Mouse (Mus musculus) lung, embryonic 15.5 days (tissue): Measurements from ENCODE around the gene Trim75. TPM values are rescaled to one million over a fixed set of nuclear protein-coding genes. Genes with fewer than 3 reads are reported as not detected.

Source experiments
- ATAC-seq: fragments of 200-750 bp; cut with Nextera tagmentation; 2 replicates; pipeline ENCODE4 v1.8.0; 2017; ENCODE audit warnings: moderate number of reproducible peaks, borderline replicate concordance; ENCODE audit not compliant: low FRiP score, low TSS enrichment; ENCODE audit errors: extremely low read depth
- H3K27ac ChIP-seq: fragments of 300-500 bp; sonication (generic); 2 replicates; pipeline ENCODE4 v1.5.1; 2015; ENCODE audit warnings: moderate library complexity, mild to moderate bottlenecking, inconsistent platforms
- H3K27me3 ChIP-seq: fragments of 300-500 bp; sonication (generic); 2 replicates; pipeline ENCODE4 v1.6.1; 2015; ENCODE audit warnings: inconsistent platforms
- H3K36me3 ChIP-seq: fragments of 300-500 bp; sonication (generic); 2 replicates; pipeline ENCODE4 v1.6.1; 2015; ENCODE audit warnings: inconsistent platforms
- H3K4me1 ChIP-seq: fragments of 300-500 bp; sonication (generic); 2 replicates; pipeline ENCODE4 v1.6.1; 2015; ENCODE audit warnings: inconsistent platforms
- H3K4me2 ChIP-seq: fragments of 300-500 bp; sonication (generic); 2 replicates; pipeline ENCODE4 v1.6.1; 2015; ENCODE audit warnings: inconsistent platforms, mild to moderate bottlenecking, moderate library complexity
- H3K4me3 ChIP-seq: fragments of 300-500 bp; sonication (generic); 2 replicates; pipeline ENCODE4 v1.5.1; 2015; ENCODE audit warnings: mild to moderate bottlenecking, inconsistent platforms
- H3K9ac ChIP-seq: fragments of 300-500 bp; sonication (generic); 2 replicates; pipeline ENCODE4 v1.6.1; 2015; ENCODE audit warnings: inconsistent platforms
- H3K9me3 ChIP-seq: fragments of 300-500 bp; sonication (generic); 2 replicates; pipeline ENCODE4 v1.6.1; 2016; ENCODE audit warnings: inconsistent platforms
- whole genome bisulfite sequencing: fragments of 180-500 bp; shearing (Covaris S2); methylation state at CpG from one replicate; pipeline ENCODE4 v1.1.7; 2015; 5-methylcytosine and 5-hydroxymethylcytosine counted together
- polyA plus RNA-seq: library from polyadenylated mRNA; unstranded; fragments of >200 nt; fragmentation: Nextera tagmentation; extraction: Ambion mirVana; gene quantifications from 2 replicates; pipeline ENCODE4 v1.2.1, GENCODE M21; 2015

The Trim75 gene
- polyA plus RNA-seq, 1 experiment from 2014 or later: not detected

DNA sequence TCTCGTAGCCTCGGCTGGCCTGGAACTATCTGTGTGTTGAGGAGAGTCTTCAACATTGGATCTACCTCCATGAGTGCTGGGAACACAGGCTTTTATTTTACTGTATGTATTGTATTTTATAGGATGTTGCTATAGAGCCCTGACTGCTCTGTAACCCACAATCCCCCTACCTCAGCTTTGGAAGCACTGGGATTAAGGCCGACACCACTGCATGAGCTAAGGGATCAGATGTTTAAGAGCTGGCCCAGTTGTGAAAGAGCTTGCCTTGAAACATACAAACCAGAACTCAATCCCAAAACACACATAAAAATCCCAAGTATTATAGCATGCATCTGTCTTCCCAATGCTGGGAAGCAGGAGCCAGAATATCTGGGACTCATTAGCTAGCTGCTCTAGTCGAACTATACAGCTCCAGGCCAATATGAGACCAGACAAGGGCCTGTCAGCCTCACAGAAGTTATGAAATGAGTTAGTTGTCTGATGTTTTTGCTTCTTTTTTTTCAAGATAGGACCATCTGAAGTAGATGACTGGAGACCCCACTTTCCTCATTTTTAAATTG lies 11.3 kb upstream of the Trim75 start:
- Histone ChIP-seq H3K4me3 (no peak overlapping the region), H3K27ac (no peak overlapping the region), H3K4me1 (no peaks in the 10 kb centered on the region), H3K9ac (no peak overlapping the region), H3K36me3 (no peaks in the 10 kb centered on the region), H3K9me3 (no peaks in the 10 kb centered on the region), H3K27me3 (no peaks in the 10 kb centered on the region), H3K4me2 (no peak overlapping the region)
- no peak for ATAC-seq
- 84% methylated on average over 4 of the region's 4 CpGs for WGBS

DNA sequence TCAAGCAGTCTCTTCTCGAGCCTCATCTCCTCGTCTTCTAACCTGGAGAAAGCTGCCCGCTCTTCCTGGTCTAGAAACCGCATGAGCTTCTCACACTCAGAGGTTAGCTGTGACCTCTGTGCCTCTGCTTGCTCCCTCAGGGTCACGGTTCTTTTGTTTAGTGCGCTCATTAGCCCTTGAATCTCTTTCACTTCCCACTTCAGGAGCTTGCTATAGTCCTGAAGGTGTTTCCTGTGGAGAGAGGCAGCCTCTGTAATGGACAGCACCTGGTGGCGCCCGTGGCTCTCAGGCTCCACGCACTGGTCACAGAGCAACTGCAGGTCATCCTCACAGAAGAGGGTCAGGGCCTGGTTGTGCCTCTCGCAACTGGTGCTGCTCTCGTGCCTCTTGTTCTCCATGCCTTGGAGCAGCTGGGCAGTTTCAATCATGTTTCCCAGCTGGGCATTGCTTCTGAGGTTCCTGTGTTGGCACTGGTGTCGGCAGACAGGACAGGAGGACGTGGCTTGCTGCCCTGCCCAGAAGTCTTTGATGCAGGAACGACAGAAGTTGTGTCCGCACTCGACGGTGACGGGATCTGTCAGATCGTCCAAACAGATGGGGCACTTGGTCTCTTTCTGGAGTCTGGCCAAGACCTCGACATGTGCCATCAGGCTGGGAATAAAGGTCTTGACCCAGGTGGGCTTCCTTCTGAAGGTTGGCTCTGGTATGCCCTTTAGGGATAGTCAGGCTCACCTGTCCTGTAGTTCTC lies 4.3 kb downstream of the Trim75 start:
- no peak overlapping the region for H3K4me3 ChIP-seq
- no peak for ATAC-seq
- no peak overlapping the region for H3K27ac ChIP-seq
- no peaks in the 10 kb centered on the region for H3K27me3 ChIP-seq
- no peak overlapping the region for H3K4me2 ChIP-seq
- H3K4me1 ChIP-seq: no peaks in the 10 kb centered on the region
- WGBS: 55% methylated on average over 20 of the region's 20 CpGs
- no peak overlapping the region for H3K9ac ChIP-seq
- H3K9me3 ChIP-seq: no peaks in the 10 kb centered on the region
- no peaks in the 10 kb centered on the region for H3K36me3 ChIP-seq

DNA sequence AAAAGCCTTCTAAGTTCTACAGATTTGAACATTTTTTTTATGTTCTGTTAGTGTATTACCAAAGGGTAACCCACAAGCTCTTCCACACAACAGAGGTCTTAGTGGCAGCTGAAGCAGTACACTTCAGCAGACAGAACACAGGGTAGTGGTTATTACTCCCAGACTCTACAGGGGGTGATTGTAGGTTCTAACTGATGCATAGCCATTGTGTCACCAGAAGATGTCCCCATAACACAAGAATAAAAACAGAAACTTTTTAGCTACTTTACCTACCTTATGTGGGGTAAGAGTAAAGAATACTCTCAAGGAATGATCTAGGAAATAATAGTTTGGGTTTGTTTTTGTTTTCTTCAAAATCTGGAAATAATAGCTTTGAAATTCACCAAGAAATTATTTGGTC lies 24.8 kb downstream of the Trim75 start:
- H3K27me3 ChIP-seq: no peaks in the 10 kb centered on the region
- H3K4me1 ChIP-seq: no peaks in the 10 kb centered on the region

DNA sequence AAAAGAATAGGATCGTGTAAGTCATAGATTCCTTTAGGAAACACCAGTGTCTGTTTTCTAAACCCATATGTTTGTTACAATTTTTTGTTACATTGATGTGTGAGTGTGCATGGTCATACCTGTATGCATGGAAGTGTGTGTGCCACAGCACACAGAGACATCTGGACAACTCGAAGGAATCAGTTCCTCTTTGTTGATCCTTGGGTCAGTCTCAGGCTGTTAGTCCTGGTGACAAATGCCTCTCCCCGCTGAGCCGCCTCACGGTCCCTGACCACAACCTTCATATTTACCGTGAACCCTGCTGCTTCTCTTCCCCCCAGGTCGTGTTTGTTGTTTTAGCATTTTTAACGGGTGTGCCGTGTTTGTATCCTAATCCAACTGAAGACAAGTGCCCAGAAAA lies 28.6 kb downstream of the Trim75 start:
- no peaks in the 10 kb centered on the region for H3K27me3 ChIP-seq
- 77% methylated on average over 9 of the region's 9 CpGs for WGBS
- no peak overlapping the region for H3K4me2 ChIP-seq
- no peak overlapping the region for H3K9ac ChIP-seq
- H3K27ac ChIP-seq: no peak overlapping the region
- H3K4me3 ChIP-seq: no peak overlapping the region
- peaks cover 9% of the 10 kb centered on the region for H3K36me3 ChIP-seq
- no peaks in the 10 kb centered on the region for H3K4me1 ChIP-seq
- ATAC-seq: no peak
- H3K9me3 ChIP-seq: no peaks in the 10 kb centered on the region

More for the DNA sequence above, 24.8 kb downstream of the Trim75 start:
- Histone ChIP-seq H3K4me3 (no peak overlapping the region), H3K36me3 (peaks cover 9% of the 10 kb centered on the region), H3K4me2 (no peak overlapping the region), H3K9ac (no peak overlapping the region), H3K9me3 (no peaks in the 10 kb centered on the region), H3K27ac (no peak overlapping the region)
- no peak for ATAC-seq

DNA sequence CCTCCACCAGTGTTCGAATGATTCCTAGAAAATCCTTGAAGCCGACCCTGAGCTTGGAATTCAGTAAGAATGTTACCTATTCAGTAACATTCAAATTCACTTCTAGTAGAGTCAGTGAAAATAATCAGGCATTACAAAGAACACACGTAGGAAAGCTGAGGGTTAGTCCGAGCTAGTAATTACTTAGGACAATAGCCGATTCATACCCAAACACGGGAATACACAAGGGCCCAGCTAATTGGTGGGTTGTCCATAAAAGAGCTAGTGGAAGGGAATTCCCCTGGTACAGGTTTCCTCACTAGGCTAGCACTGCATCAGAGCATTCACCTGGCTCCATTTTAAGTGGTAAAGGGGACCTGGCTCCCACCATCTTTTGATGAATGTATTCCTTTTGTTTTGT lies 35.5 kb downstream of the Trim75 start:
- Histone ChIP-seq H3K9ac (no peak overlapping the region), H3K27me3 (no peaks in the 10 kb centered on the region), H3K9me3 (no peaks in the 10 kb centered on the region), H3K4me3 (no peak overlapping the region), H3K4me1 (0 out of 2 replicates have a peak, but pooled peaks cover 2% of the 10 kb centered on the region), H3K4me2 (no peak overlapping the region), H3K27ac (no peak overlapping the region), H3K36me3 (no peaks in the 10 kb centered on the region; the same call in 1 of the 2 replicates)
- ATAC-seq: no peak
- 91% methylated on average over 6 of the region's 6 CpGs for WGBS

DNA sequence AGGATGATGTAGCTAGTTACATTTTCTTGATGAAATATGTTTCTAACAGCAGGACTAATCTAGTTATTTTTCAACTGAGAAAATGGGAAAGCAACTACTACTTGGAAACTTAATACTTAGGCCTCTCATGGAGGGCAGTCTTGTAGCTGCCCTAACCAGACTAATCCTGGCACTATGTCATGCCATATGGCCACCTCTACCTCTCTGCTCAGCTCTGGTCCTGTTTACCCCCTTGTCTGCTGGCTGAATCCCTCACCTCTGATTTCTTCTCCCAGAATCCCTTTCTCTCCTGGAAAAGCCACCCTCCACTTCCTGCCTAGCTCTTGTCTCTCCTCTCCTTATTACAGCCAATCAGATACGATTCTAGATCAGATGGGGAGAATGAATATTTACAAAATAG lies 39.3 kb downstream of the Trim75 start:
- ATAC-seq: no peak
- no peaks in the 10 kb centered on the region for H3K36me3 ChIP-seq
- 0 out of 2 replicates have a peak, but pooled peaks cover under 1% of the 10 kb centered on the region for H3K27me3 ChIP-seq
- 63% methylated on average over 1 of the region's 1 CpGs for WGBS
- H3K9me3 ChIP-seq: no peaks in the 10 kb centered on the region
- H3K9ac ChIP-seq: no peak overlapping the region
- H3K27ac ChIP-seq: no peak overlapping the region
- 0 out of 2 replicates have a peak, but pooled peaks cover 2% of the 10 kb centered on the region for H3K4me1 ChIP-seq
- peak overlapping the region; percentile 66; the same call in 1 of the 2 replicates for H3K4me2 ChIP-seq
- H3K4me3 ChIP-seq: no peak overlapping the region

DNA sequence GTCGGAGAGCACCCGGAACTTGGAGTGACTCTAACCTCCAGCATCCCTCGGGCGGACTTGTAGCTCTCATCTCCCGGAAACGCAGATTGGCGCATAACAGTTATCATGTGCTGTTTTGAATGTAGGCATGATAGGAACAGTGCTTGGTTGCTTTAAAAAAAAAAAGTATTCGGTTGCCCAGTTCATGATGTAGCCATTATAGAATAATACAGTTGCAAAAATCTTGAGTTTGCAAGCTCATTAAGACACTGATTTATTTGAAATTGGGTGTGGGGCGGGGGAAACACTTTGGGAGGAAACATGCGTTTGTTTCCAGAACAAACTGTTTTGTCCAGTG lies 40.0 kb downstream of the Trim75 start:
- Histone ChIP-seq H3K36me3 (no peaks in the 10 kb centered on the region), H3K9me3 (no peaks in the 10 kb centered on the region), H3K27me3 (peaks cover 8% of the 10 kb centered on the region), H3K4me2 (peak overlapping the region; percentile 66), H3K9ac (peak overlapping the region; percentile 62), H3K4me3 (peak overlapping the region; percentile 77), H3K4me1 (0 out of 2 replicates have a peak, but pooled peaks cover 2% of the 10 kb centered on the region), H3K27ac (peak overlapping the region; percentile 78)
- no peak for ATAC-seq
- WGBS: 6% methylated on average over 10 of the region's 10 CpGs

DNA sequence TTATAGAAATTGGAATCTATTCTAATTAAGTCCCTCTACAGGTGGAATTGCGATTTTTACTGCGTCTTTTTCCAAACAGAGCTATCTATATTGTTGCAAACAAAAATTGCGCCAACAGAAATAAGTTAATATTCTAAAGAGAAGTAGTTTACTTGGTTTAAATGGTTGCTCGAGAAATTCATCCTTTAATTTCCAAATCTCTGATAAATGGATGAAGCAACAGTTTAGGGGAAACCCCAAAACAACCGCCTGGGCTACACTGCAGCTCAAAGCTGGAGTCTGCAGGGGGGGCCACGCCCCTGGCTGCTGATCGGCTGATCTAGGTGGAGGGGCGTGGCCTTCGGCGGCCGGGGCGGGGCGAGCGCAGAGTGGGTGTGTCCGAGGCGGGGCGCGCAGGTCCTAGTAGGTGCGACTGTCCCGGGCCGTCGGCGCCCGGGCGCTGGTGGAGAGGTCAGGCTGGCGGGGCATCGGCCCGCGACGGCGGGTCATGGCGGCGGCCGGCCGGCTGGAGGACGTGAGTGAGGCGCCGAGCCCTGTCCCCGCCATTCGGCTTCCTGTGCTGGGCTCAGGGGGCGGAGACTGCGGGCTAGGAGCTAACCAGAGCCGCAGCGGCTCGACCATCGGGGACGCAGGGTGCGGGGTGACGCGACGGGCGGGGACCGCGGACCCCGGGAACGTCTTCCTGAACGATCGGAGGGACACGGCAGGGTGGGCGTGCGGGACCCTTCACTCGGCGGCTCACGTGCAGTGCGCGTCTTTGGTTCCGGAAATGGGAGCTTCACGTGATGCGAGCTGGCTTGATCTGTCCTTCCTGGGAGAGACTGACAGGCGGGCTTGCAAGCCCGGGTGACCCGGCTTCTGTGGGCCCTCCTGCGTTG lies 40.6 kb downstream of the Trim75 start, which contains the start of gene Tmem192:
TSS of gene Tmem192 (plus strand) at position 366 of the 878 bp plus-strand sequence.
- H3K4me3 ChIP-seq: peak within 1 kb of the TSS; percentile 77
- no peaks in the 10 kb centered on the region for H3K36me3 ChIP-seq
- H3K27me3 ChIP-seq: peaks cover 14% of the 10 kb centered on the region
- no peaks in the 10 kb centered on the region for H3K9me3 ChIP-seq
- H3K4me1 ChIP-seq: 0 out of 2 replicates have a peak, but pooled peaks cover 2% of the 10 kb centered on the region
- H3K27ac ChIP-seq: peak within 1 kb of the TSS; percentile 78
- peak within 1 kb of the TSS; percentile 66 for H3K4me2 ChIP-seq
- H3K9ac ChIP-seq: peak within 1 kb of the TSS; percentile 62
- WGBS: 1% methylated on average over 71 of the region's 73 CpGs
- peak; percentile 97 for ATAC-seq

DNA sequence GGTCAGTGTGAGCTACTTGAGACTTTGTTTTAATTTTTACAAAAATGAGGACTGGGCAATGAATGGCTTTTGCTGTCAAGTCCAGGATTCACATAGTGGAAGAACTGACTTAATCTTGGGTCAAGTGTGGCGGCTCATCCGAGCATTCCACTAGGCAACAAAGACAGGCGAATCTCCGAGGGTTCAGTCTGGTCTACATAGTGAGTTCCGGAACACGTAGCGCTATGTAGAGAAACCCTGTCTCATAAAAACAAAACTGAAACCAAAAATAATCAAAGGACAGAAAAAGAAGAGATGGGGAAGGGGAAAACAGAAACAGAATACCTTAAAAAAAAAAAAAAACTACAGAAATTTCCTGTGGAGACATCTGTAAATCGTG lies 41.2 kb downstream of the Trim75 start:
- Histone ChIP-seq H3K4me1 (0 out of 2 replicates have a peak, but pooled peaks cover 4% of the 10 kb centered on the region), H3K27me3 (peaks cover 14% of the 10 kb centered on the region), H3K9me3 (no peaks in the 10 kb centered on the region), H3K4me3 (peak overlapping the region; percentile 77), H3K36me3 (no peaks in the 10 kb centered on the region), H3K4me2 (peak overlapping the region; percentile 66), H3K9ac (no peak overlapping the region), H3K27ac (no peak overlapping the region)
- no peak for ATAC-seq
- 51% methylated on average over 8 of the region's 8 CpGs for WGBS

DNA sequence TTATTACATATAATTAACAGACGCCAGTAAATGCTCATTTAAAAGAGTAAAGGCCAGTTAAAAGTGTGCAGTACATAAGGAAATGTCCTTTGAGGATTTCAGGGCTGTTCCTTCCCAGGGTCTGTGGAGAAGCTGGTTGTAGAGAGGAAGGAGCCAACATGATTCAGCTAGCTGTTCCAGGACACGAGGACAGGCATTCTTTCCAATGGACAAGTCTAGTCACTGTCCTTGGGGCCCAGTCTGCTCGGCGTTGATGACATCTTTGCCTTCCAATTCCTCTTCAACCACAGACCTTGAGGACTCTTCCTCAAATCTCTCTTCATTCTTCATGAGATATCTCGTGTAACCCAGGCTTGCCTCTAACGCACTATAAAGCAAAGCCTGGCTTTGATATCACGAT lies 42.0 kb downstream of the Trim75 start:
- no peak overlapping the region for H3K4me2 ChIP-seq
- no peaks in the 10 kb centered on the region for H3K36me3 ChIP-seq
- WGBS: 70% methylated on average over 7 of the region's 7 CpGs
- peaks cover 14% of the 10 kb centered on the region for H3K27me3 ChIP-seq
- no peak overlapping the region for H3K27ac ChIP-seq
- H3K4me1 ChIP-seq: 0 out of 2 replicates have a peak, but pooled peaks cover 4% of the 10 kb centered on the region
- no peaks in the 10 kb centered on the region for H3K9me3 ChIP-seq
- H3K4me3 ChIP-seq: no peak overlapping the region
- no peak for ATAC-seq
- no peak overlapping the region for H3K9ac ChIP-seq

DNA sequence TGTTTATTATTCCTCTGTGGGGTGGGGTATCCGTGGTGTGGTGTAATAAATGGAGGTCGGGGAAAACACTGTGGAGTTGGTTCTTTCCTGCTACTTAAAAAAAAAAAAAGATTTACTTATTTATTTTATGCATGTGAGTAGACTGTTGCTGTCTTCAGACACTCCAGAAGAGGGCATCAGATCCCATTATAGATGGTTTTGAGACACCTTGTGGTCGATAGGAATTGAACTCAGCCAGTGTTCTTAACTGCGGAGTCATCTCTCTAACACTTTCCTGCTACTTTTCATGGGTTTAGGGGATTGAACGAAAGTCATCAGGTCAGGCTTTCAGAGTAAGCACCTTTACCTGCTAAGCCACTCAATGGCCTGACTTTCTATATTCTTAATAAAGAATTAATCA lies 42.8 kb downstream of the Trim75 start:
- Histone ChIP-seq H3K36me3 (no peaks in the 10 kb centered on the region), H3K4me2 (no peak overlapping the region), H3K4me1 (0 out of 2 replicates have a peak, but pooled peaks cover 4% of the 10 kb centered on the region), H3K9ac (no peak overlapping the region), H3K27me3 (peaks cover 14% of the 10 kb centered on the region), H3K27ac (no peak overlapping the region), H3K4me3 (no peak overlapping the region), H3K9me3 (no peaks in the 10 kb centered on the region)
- ATAC-seq: no peak
- WGBS: 26% methylated on average over 5 of the region's 5 CpGs
